Mouse (Mus musculus): ENCODE data around the gene Cacnb1. TPM values are rescaled to one million over a fixed set of nuclear protein-coding genes. Genes with fewer than 3 reads are reported as not detected.

Gene Cacnb1
- total RNA-seq, 2 experiments from 2014 or later = 7.4 to 8.0 TPM

- intact Hi-C loops (cut with DNase I) = no loop called here
- no peak for DNase-seq
Measured at GRCm38 (mm10) chr11:98016824-98017223, 6.0 kb downstream of the Cacnb1 start.

GRCm38 (mm10) chr11:98016177-98016576 is 6.7 kb downstream of the Cacnb1 start:
- intact Hi-C loops (cut with DNase I) = no loop called here
- no peak for DNase-seq

GRCm38 (mm10) chr11:98012831-98013230 is 10.0 kb downstream of the Cacnb1 start:
- DNase-seq = no peak
- intact Hi-C loops (cut with DNase I) = no loop called here

GRCm38 (mm10) chr11:98011716-98012115 is 11.1 kb downstream of the Cacnb1 start:
- DNase-seq = no peak
- intact Hi-C loops (cut with DNase I) = no loop called here

- no peak for DNase-seq
- intact Hi-C loops (cut with DNase I) = no loop called here
Measured at GRCm38 (mm10) chr11:98008087-98008486, 14.7 kb downstream of the Cacnb1 start.

- DNase-seq = peak; percentile 84 to 86
- intact Hi-C loops (cut with DNase I) = no loop called here
Measured at GRCm38 (mm10) chr11:98005686-98006085, 17.1 kb downstream of the Cacnb1 start.

- intact Hi-C loops (cut with DNase I) = no loop called here
- DNase-seq = no peak
Measured at GRCm38 (mm10) chr11:98005076-98005475, 17.8 kb downstream of the Cacnb1 start.

- DNase-seq = no peak
- intact Hi-C loops (cut with DNase I) = no loop called here
Measured at GRCm38 (mm10) chr11:98004161-98004560, 18.7 kb downstream of the Cacnb1 start.

- no peak for DNase-seq
- intact Hi-C loops (cut with DNase I) = no loop called here
Measured at GRCm38 (mm10) chr11:98003171-98003671, 19.6 kb downstream of the Cacnb1 start.

GRCm38 (mm10) chr11:98002627-98003026 is 20.2 kb downstream of the Cacnb1 start:
- peak; percentile 77 to 91 for DNase-seq
- intact Hi-C loops (cut with DNase I) = no loop called here

GRCm38 (mm10) chr11:98001986-98002385 is 20.8 kb downstream of the Cacnb1 start:
- DNase-seq = no peak
- intact Hi-C loops (cut with DNase I) = no loop called here

- intact Hi-C loops (cut with DNase I) = no loop called here
- peak in 1 of 2 experiments; percentile 2 for DNase-seq
Measured at GRCm38 (mm10) chr11:98001351-98001824, 21.4 kb downstream of the Cacnb1 start.

- intact Hi-C loops (cut with DNase I) = no loop called here
- DNase-seq = peak in 1 of 2 experiments; percentile 17
Measured at GRCm38 (mm10) chr11:98000378-98001140, 22.3 kb downstream of the Cacnb1 start.

- no peak for DNase-seq
- intact Hi-C loops (cut with DNase I) = no loop called here
Measured at GRCm38 (mm10) chr11:97999748-98000147, 23.1 kb downstream of the Cacnb1 start.

GRCm38 (mm10) chr11:97998898-97999608 is 23.8 kb downstream of the Cacnb1 start:
- intact Hi-C loops (cut with DNase I) = no loop called here
- DNase-seq = peak in 1 of 2 experiments; percentile 8

GRCm38 (mm10) chr11:97998074-97998793 is 24.6 kb downstream of the Cacnb1 start:
- no peak for DNase-seq
- intact Hi-C loops (cut with DNase I) = no loop called here

- DNase-seq = no peak
- intact Hi-C loops (cut with DNase I) = no loop called here
Measured at GRCm38 (mm10) chr11:97997387-97997960, 25.4 kb downstream of the Cacnb1 start.

- no peak for DNase-seq
- intact Hi-C loops (cut with DNase I) = no loop called here
Measured at GRCm38 (mm10) chr11:97996691-97997090, 26.1 kb downstream of the Cacnb1 start.

GRCm38 (mm10) chr11:97995564-97996288 is 27.1 kb downstream of the Cacnb1 start, which contains the start of gene Arl5c:
TSS of gene Arl5c (minus strand) at chr11:97996181.
- intact Hi-C loops (cut with DNase I) = no loop called here
- DNase-seq = peak; percentile 64 to 75

GRCm38 (mm10) chr11:97994539-97995100 is 28.2 kb downstream of the Cacnb1 start:
- intact Hi-C loops (cut with DNase I) = no loop called here
- DNase-seq = peak; percentile 85 to 90
